Mouse (Mus musculus) limb, embryonic 12.5 days (tissue): ENCODE results near the gene Kdm2b. TPM values are rescaled to one million over a fixed set of nuclear protein-coding genes. Genes with fewer than 3 reads are reported as not detected.

ENCODE experiments used
- ATAC-seq: fragments of 200-750 bp; cut with Nextera tagmentation; 2 replicates; pipeline ENCODE4 v1.8.0; 2017; ENCODE audit warnings: low read depth, moderate TSS enrichment; ENCODE audit not compliant: insufficient number of reproducible peaks, insufficient read depth, low FRiP score, low TSS enrichment
- H3K27ac ChIP-seq: fragments of 300-500 bp; sonication (generic); 2 replicates; pipeline ENCODE4 v1.5.1; 2016; ENCODE audit warnings: mild to moderate bottlenecking, moderate library complexity
- H3K27me3 ChIP-seq: fragments of 300-500 bp; sonication (generic); 2 replicates; pipeline ENCODE4 v1.6.1; 2016; ENCODE audit warnings: mild to moderate bottlenecking, moderate library complexity
- H3K36me3 ChIP-seq: fragments of 300-500 bp; sonication (generic); 2 replicates; pipeline ENCODE4 v1.6.1; 2016; ENCODE audit warnings: mild to moderate bottlenecking, moderate library complexity
- H3K4me1 ChIP-seq: fragments of 300-500 bp; sonication (generic); replicated peaks from 2 replicates; pipeline ENCODE4 v1.6.1; 2016
- H3K4me2 ChIP-seq: fragments of 300-500 bp; sonication (generic); 2 replicates; pipeline ENCODE4 v1.6.1; 2016; ENCODE audit warnings: mild to moderate bottlenecking, moderate library complexity
- H3K4me3 ChIP-seq: fragments of 300-500 bp; sonication (generic); replicated peaks from 2 replicates; pipeline ENCODE4 v1.5.1; 2016; ENCODE audit warnings: mild to moderate bottlenecking
- H3K9ac ChIP-seq: fragments of 300-500 bp; sonication (generic); replicated peaks from 2 replicates; pipeline ENCODE4 v1.6.1; 2016; ENCODE audit warnings: mild to moderate bottlenecking, moderate library complexity
- H3K9me3 ChIP-seq: fragments of 300-500 bp; sonication (generic); 2 replicates; pipeline ENCODE4 v1.6.1; 2016; ENCODE audit warnings: mild to moderate bottlenecking, moderate library complexity
- WGBS: fragments of 180-500 bp; shearing (Covaris S2); methylation state at CpG from one replicate; pipeline ENCODE4 v1.1.7; 2016; 5-methylcytosine and 5-hydroxymethylcytosine counted together
- polyA plus RNA-seq: library from polyadenylated mRNA; unstranded; fragments of >200 nt; fragmentation: Nextera tagmentation; extraction: Ambion mirVana; gene quantifications from 2 replicates; pipeline ENCODE4 v1.2.1, GENCODE M21; 2016

The Kdm2b gene
- polyA plus RNA-seq, 1 experiment from 2014 or later: 85.5 TPM

GRCm38 (mm10) chr5:122950329-122950953, 39.2 kb downstream of the Kdm2b start:
- Histone ChIP-seq H3K36me3 (peaks cover 17% of the 10 kb centered on the region), H3K27ac (no peak overlapping the region), H3K9me3 (no peaks in the 10 kb centered on the region), H3K27me3 (peaks cover 43% of the 10 kb centered on the region), H3K9ac (no peak overlapping the region), H3K4me1 (peaks cover 25% of the 10 kb centered on the region), H3K4me2 (peak overlapping the region; percentile 83), H3K4me3 (peak overlapping the region; percentile 46)
- ATAC-seq: peak; percentile 75
- 25% methylated on average over 22 of the region's 23 CpGs for WGBS

DNA sequence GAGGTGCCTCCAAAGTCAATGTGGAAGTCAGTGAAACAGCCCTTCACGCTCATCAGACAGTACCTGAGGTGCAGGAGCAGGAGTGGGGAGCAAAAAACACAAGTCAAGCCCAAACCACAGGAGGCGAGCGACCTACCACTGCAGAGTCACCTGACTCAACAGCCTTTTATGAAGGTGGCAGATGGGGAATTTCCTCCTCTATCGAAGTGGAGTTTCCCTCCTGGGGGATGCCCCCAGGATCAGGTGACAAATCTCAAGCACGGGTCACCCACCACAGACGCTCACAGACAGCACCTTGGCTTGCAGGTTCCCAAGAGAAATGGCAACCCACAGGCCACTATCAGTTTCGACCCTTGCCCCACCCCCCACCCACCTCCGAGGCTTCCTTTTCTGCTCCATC, 40.5 kb downstream of the Kdm2b start:
- no peaks in the 10 kb centered on the region for H3K9me3 ChIP-seq
- H3K4me2 ChIP-seq: no peak overlapping the region
- peaks cover 20% of the 10 kb centered on the region for H3K36me3 ChIP-seq
- no peak overlapping the region for H3K9ac ChIP-seq
- H3K4me1 ChIP-seq: peaks cover 25% of the 10 kb centered on the region
- H3K4me3 ChIP-seq: no peak overlapping the region
- ATAC-seq: no peak
- H3K27ac ChIP-seq: no peak overlapping the region
- peaks cover 37% of the 10 kb centered on the region for H3K27me3 ChIP-seq
- WGBS: 84% methylated on average over 8 of the region's 8 CpGs

- no peaks in the 10 kb centered on the region for H3K9me3 ChIP-seq
- no peak overlapping the region for H3K4me3 ChIP-seq
- peaks cover 21% of the 10 kb centered on the region for H3K27me3 ChIP-seq
- ATAC-seq: no peak
- WGBS: 86% methylated on average over 12 of the region's 12 CpGs
- no peak overlapping the region for H3K4me2 ChIP-seq
- no peak overlapping the region for H3K27ac ChIP-seq
- no peak overlapping the region for H3K9ac ChIP-seq
- H3K4me1 ChIP-seq: peaks cover 25% of the 10 kb centered on the region
- peaks cover 24% of the 10 kb centered on the region for H3K36me3 ChIP-seq
These were observed 42.1 kb downstream of the Kdm2b start for GRCm38 (mm10) chr5:122947534-122947933.

DNA sequence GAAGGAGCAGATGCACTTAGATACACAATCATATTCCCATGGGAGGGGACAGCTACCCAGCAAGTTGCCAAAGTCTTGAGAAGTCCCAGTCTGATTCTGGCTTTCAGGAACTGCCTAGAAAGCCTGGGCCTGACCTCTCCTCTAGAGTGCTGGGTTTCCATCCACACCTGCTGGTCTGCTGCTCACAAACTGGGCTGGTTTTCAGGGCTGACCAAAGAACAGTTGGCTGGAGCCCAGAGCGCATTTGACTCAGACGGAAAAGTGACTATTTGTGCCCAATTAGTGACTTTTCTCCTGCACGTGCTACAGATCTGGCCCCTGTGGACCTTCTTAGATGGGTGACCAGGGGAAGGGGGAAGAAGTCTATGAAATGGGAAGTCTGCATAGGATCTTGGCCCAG, 50.9 kb downstream of the Kdm2b start:
- WGBS: 82% methylated on average over 3 of the region's 3 CpGs
- Histone ChIP-seq H3K4me1 (0 out of 2 replicates have a peak, but pooled peaks cover 9% of the 10 kb centered on the region), H3K9ac (no peak overlapping the region), H3K36me3 (peaks cover 30% of the 10 kb centered on the region), H3K27me3 (no peaks in the 10 kb centered on the region), H3K4me2 (no peak overlapping the region), H3K27ac (no peak overlapping the region), H3K9me3 (no peaks in the 10 kb centered on the region), H3K4me3 (no peak overlapping the region)
- ATAC-seq: no peak

DNA sequence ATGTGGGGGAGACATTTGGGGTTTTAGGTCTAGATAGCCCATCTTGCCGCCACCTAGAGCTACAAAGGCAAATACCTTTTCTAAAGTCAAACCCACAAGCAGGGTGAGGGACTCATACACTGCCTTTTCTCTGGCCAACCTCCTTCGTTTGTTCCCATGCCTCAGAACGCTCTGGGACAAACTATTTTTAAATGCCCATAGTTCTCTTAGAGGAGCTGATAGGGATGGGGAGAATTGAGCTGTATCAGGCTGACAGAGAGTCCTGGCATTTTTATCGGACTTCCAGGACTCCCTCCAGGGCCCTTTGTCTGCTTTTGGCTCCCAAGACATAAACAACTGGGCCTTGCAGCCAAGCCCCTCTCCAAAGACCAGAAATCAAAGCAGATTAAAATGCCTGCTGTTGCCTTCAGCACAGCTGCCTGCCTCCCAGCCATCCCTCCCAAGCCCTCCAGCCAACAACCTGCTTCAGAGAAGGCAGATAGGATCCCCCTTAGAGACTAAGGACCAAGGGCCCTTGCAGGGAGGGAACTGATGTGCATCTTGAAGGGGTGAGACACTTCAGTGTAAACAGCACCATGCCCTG, 51.6 kb downstream of the Kdm2b start:
- 75% methylated on average over 4 of the region's 4 CpGs for WGBS
- no peak overlapping the region for H3K4me3 ChIP-seq
- no peaks in the 10 kb centered on the region for H3K9me3 ChIP-seq
- H3K27me3 ChIP-seq: no peaks in the 10 kb centered on the region
- ATAC-seq: no peak
- H3K27ac ChIP-seq: peak overlapping the region; percentile 20; the same call in 1 of the 2 replicates
- 0 out of 2 replicates have a peak, but pooled peaks cover 9% of the 10 kb centered on the region for H3K4me1 ChIP-seq
- H3K36me3 ChIP-seq: peaks cover 31% of the 10 kb centered on the region
- H3K9ac ChIP-seq: no peak overlapping the region
- no peak overlapping the region for H3K4me2 ChIP-seq

- Histone ChIP-seq H3K4me1 (0 out of 2 replicates have a peak, but pooled peaks cover 9% of the 10 kb centered on the region), H3K36me3 (peaks cover 39% of the 10 kb centered on the region), H3K4me2 (no peak overlapping the region), H3K9me3 (no peaks in the 10 kb centered on the region), H3K27ac (no peak overlapping the region), H3K9ac (no peak overlapping the region), H3K4me3 (no peak overlapping the region), H3K27me3 (no peaks in the 10 kb centered on the region)
- 84% methylated on average over 6 of the region's 6 CpGs for WGBS
- no peak for ATAC-seq
These were observed 52.6 kb downstream of the Kdm2b start for GRCm38 (mm10) chr5:122937031-122937430.

- no peaks in the 10 kb centered on the region for H3K27me3 ChIP-seq
- no peak overlapping the region for H3K4me3 ChIP-seq
- 85% methylated on average over 4 of the region's 4 CpGs for WGBS
- H3K4me2 ChIP-seq: no peak overlapping the region
- no peak for ATAC-seq
- peaks cover 39% of the 10 kb centered on the region for H3K36me3 ChIP-seq
- H3K27ac ChIP-seq: no peak overlapping the region
- no peak overlapping the region for H3K9ac ChIP-seq
- H3K9me3 ChIP-seq: no peaks in the 10 kb centered on the region
- H3K4me1 ChIP-seq: 0 out of 2 replicates have a peak, but pooled peaks cover 9% of the 10 kb centered on the region
These were observed 53.8 kb downstream of the Kdm2b start for GRCm38 (mm10) chr5:122935810-122936209.

GRCm38 (mm10) chr5:122930991-122931390, 58.6 kb downstream of the Kdm2b start:
- H3K27me3 ChIP-seq: no peaks in the 10 kb centered on the region
- WGBS: 87% methylated on average over 7 of the region's 7 CpGs
- H3K4me3 ChIP-seq: no peak overlapping the region
- H3K36me3 ChIP-seq: peaks cover 37% of the 10 kb centered on the region
- H3K4me2 ChIP-seq: no peak overlapping the region
- H3K9me3 ChIP-seq: no peaks in the 10 kb centered on the region
- H3K4me1 ChIP-seq: peaks cover 14% of the 10 kb centered on the region
- H3K9ac ChIP-seq: no peak overlapping the region
- H3K27ac ChIP-seq: no peak overlapping the region
- no peak for ATAC-seq

DNA sequence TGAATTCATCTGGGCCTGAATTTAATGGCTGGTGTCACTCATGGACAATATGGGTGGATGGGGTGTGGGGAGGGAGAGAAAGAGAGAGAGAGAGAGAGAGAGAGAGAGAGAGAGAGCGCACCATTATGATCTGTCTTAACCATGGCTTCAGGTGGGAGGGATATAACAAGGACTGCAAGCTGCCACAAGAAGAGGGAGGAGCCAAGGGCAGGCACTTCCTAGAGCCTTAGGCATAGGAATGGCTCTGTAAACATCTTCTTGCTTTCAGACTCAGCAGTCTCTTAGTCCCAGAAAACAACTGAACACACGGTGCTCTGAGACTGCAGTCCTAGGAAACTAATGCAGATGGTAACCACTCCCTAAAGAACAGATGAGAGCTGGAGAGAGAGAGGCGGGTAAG, 61.3 kb downstream of the Kdm2b start:
- Histone ChIP-seq H3K9ac (no peak overlapping the region), H3K9me3 (no peaks in the 10 kb centered on the region), H3K27me3 (no peaks in the 10 kb centered on the region), H3K27ac (no peak overlapping the region; the same call in 1 of the 2 replicates), H3K4me2 (no peak overlapping the region), H3K4me3 (no peak overlapping the region), H3K4me1 (peaks cover 19% of the 10 kb centered on the region), H3K36me3 (peaks cover 16% of the 10 kb centered on the region)
- ATAC-seq: no peak
- WGBS: 76% methylated on average over 3 of the region's 3 CpGs

DNA sequence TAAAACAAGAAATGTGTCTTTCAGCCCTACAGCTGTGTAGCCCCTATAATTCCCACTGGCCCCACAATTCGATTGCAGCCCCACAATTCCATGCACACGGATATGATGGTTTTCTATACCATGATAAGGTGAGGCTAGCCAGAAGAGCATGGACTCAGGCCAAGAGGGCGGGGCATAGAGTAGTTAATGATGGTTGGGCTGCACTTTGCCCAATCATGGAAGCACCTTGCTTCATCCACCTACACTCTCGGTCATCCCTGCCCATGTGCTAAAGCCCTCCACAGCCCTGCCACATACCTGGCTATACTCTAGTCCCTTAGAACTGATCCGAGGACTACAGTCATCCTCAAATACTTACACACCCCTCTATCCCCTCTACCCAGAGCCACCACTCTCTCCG, 61.9 kb downstream of the Kdm2b start:
- H3K4me2 ChIP-seq: no peak overlapping the region
- H3K4me1 ChIP-seq: peaks cover 19% of the 10 kb centered on the region
- peaks cover 12% of the 10 kb centered on the region for H3K36me3 ChIP-seq
- 86% methylated on average over 6 of the region's 6 CpGs for WGBS
- no peaks in the 10 kb centered on the region for H3K27me3 ChIP-seq
- H3K9ac ChIP-seq: no peak overlapping the region
- no peaks in the 10 kb centered on the region for H3K9me3 ChIP-seq
- H3K27ac ChIP-seq: no peak overlapping the region
- no peak for ATAC-seq
- no peak overlapping the region for H3K4me3 ChIP-seq

- no peaks in the 10 kb centered on the region for H3K27me3 ChIP-seq
These were observed 62.5 kb downstream of the Kdm2b start for GRCm38 (mm10) chr5:122927092-122927491.

More at GRCm38 (mm10) chr5:122927092-122927491, 62.5 kb downstream of the Kdm2b start:
- ATAC-seq: no peak
- Histone ChIP-seq H3K9ac (no peak overlapping the region), H3K4me3 (no peak overlapping the region), H3K9me3 (no peaks in the 10 kb centered on the region), H3K4me1 (peaks cover 19% of the 10 kb centered on the region), H3K27ac (no peak overlapping the region), H3K4me2 (no peak overlapping the region), H3K36me3 (peaks cover 6% of the 10 kb centered on the region)
- 79% methylated on average over 8 of the region's 8 CpGs for WGBS
